Mouse (Mus musculus): ENCODE results near the gene Rtf2. TPM values are rescaled to one million over a fixed set of nuclear protein-coding genes. Genes with fewer than 3 reads are reported as not detected.
A peak's percentile ranks its signal among the peaks of the same experiment; 100 is the strongest.

Gene Rtf2
- total RNA-seq (2014; fragmentation: Nextera tagmentation): 44.7 and 59.2 TPM in 2 replicates
- 147 and 160 TPM in 2 replicates for total RNA-seq (2017)

- ATAC-seq (replicated peaks; ENCODE audit: poor library complexity, severe bottlenecking): peak; percentile 81
These were observed at the start of gene Rtf2 for GRCm38 (mm10) chr2:172439843-172440639. TSS of gene Rtf2 (plus strand) at chr2:172440556.

- ATAC-seq (replicated peaks; ENCODE audit: poor library complexity, severe bottlenecking): no peak
These were observed 48.3 kb upstream of the Rtf2 start for GRCm38 (mm10) chr2:172392041-172392521.

GRCm38 (mm10) chr2:172393391-172394051, 46.8 kb upstream of the Rtf2 start, which contains the start of gene Cass4:
TSS of gene Cass4 (plus strand) at chr2:172393794.
- ATAC-seq (replicated peaks; ENCODE audit: poor library complexity, severe bottlenecking): peak; percentile 81

- no peak for ATAC-seq (replicated peaks; ENCODE audit: poor library complexity, severe bottlenecking)
These were observed 46.3 kb upstream of the Rtf2 start for GRCm38 (mm10) chr2:172394052-172394392.

GRCm38 (mm10) chr2:172394671-172395070, 45.7 kb upstream of the Rtf2 start:
- no peak for ATAC-seq (replicated peaks; ENCODE audit: poor library complexity, severe bottlenecking)

GRCm38 (mm10) chr2:172395961-172396360, 44.4 kb upstream of the Rtf2 start:
- ATAC-seq (replicated peaks; ENCODE audit: poor library complexity, severe bottlenecking): no peak

GRCm38 (mm10) chr2:172399901-172400300, 40.5 kb upstream of the Rtf2 start:
- ATAC-seq (replicated peaks; ENCODE audit: poor library complexity, severe bottlenecking): peak; percentile 45

GRCm38 (mm10) chr2:172401116-172401825, 39.1 kb upstream of the Rtf2 start:
- ATAC-seq (replicated peaks; ENCODE audit: poor library complexity, severe bottlenecking): peak; percentile 77

- no peak for ATAC-seq (replicated peaks; ENCODE audit: poor library complexity, severe bottlenecking)
These were observed 36.1 kb upstream of the Rtf2 start for GRCm38 (mm10) chr2:172404239-172404638.

- no peak for ATAC-seq (replicated peaks; ENCODE audit: poor library complexity, severe bottlenecking)
These were observed 35.3 kb upstream of the Rtf2 start for GRCm38 (mm10) chr2:172405011-172405410.

GRCm38 (mm10) chr2:172406173-172406572, 34.2 kb upstream of the Rtf2 start:
- peak; percentile 54 for ATAC-seq (replicated peaks; ENCODE audit: poor library complexity, severe bottlenecking)

- ATAC-seq (replicated peaks; ENCODE audit: poor library complexity, severe bottlenecking): no peak
These were observed 32.9 kb upstream of the Rtf2 start for GRCm38 (mm10) chr2:172407499-172407898.

- ATAC-seq (replicated peaks; ENCODE audit: poor library complexity, severe bottlenecking): no peak
These were observed 29.7 kb upstream of the Rtf2 start for GRCm38 (mm10) chr2:172410686-172411085.

- no peak for ATAC-seq (replicated peaks; ENCODE audit: poor library complexity, severe bottlenecking)
These were observed 29.3 kb upstream of the Rtf2 start for GRCm38 (mm10) chr2:172411091-172411490.

- ATAC-seq (replicated peaks; ENCODE audit: poor library complexity, severe bottlenecking): peak; percentile 52
These were observed 27.9 kb upstream of the Rtf2 start for GRCm38 (mm10) chr2:172412454-172412853.

GRCm38 (mm10) chr2:172413273-172413672, 27.1 kb upstream of the Rtf2 start:
- no peak for ATAC-seq (replicated peaks; ENCODE audit: poor library complexity, severe bottlenecking)

- ATAC-seq (replicated peaks; ENCODE audit: poor library complexity, severe bottlenecking): no peak
These were observed 26.5 kb upstream of the Rtf2 start for GRCm38 (mm10) chr2:172413894-172414293.

- ATAC-seq (replicated peaks; ENCODE audit: poor library complexity, severe bottlenecking): no peak
These were observed 24.1 kb upstream of the Rtf2 start for GRCm38 (mm10) chr2:172416218-172416617.

GRCm38 (mm10) chr2:172416876-172417275, 23.5 kb upstream of the Rtf2 start:
- no peak for ATAC-seq (replicated peaks; ENCODE audit: poor library complexity, severe bottlenecking)

- no peak; the same call in 1 of the 2 replicates for ATAC-seq (replicated peaks; ENCODE audit: poor library complexity, severe bottlenecking)
These were observed 22.1 kb upstream of the Rtf2 start for GRCm38 (mm10) chr2:172418208-172418607.

- no peak for ATAC-seq (replicated peaks; ENCODE audit: poor library complexity, severe bottlenecking)
These were observed 9.7 kb upstream of the Rtf2 start for GRCm38 (mm10) chr2:172430609-172431008.
